Mouse (Mus musculus) E14TG2a.4 (cell line): ENCODE measurements at regions not wholly inside any gene's neighbourhood (a gene's known extent, or its start where the extent isn't known, plus 50 kb on each side); places are given as distances from the start of the nearest gene placed in this dataset.

Source experiments
- CTCF ChIP-seq: conservative IDR thresholded peaks from 2 replicates; pipeline ENCODE4 v1.5.1; 2014; ENCODE audit warnings: low read length
- NANOG ChIP-seq: IDR thresholded peaks from 2 replicates; pipeline ENCODE4 v1.6.1; 2014; ENCODE audit warnings: borderline replicate concordance, low read length, mixed read lengths
- POU5F1 ChIP-seq: IDR thresholded peaks from 2 replicates; pipeline ENCODE4 v1.6.1; 2014; ENCODE audit warnings: low read length, borderline replicate concordance

- TF ChIP-seq CTCF (no peak), NANOG (no peak), POU5F1 (no peak)
Observed at GRCm38 (mm10) chr13:8119986-8120385, 82.7 kb upstream of the Adarb2 start.
